Mouse (Mus musculus): ENCODE data around the gene Gjb5. TPM values are rescaled to one million over a fixed set of nuclear protein-coding genes. Genes with fewer than 3 reads are reported as not detected.

Gene Gjb5
- polyA plus RNA-seq (2021; fragmentation: Nextera tagmentation), result 0.11 TPM in 1 of 2 replicates, not detected in the other
- long read RNA-seq, experiment 1, result 0 reads
- long read RNA-seq, experiment 2, result 0 reads

GRCm38 (mm10) chr4:127358018-127358417 lies at the start of gene Gjb5:
Gjb5 (minus strand) TSS chr4:127358181.

GRCm38 (mm10) chr4:127353951-127354438 lies 4.0 kb downstream of the Gjb5 start, which contains the start of gene Gjb4:
Gjb4 (minus strand) TSS chr4:127354081.

GRCm38 (mm10) chr4:127330181-127331100 lies 27.5 kb downstream of the Gjb5 start, which contains the start of gene Gjb3:
Gjb3 (minus strand) TSS chr4:127330844.

GRCm38 (mm10) chr4:127313861-127314260 lies 44.1 kb downstream of the Gjb5 start, which contains the start of gene Gja4:
Gja4 (minus strand) TSS chr4:127314039.

Other genes starting within 250 kb of the Gjb5 start
- gene Tmem35b, start 234.5 kb downstream of the Gjb5 start, polyA plus RNA-seq (2021; fragmentation: Nextera tagmentation), result 2.4 and 2.9 TPM in 2 replicates
- 12.4 and 57.3 TPM in 2 replicates for gene Dlgap3, start 189.0 kb downstream of the Gjb5 start, polyA plus RNA-seq (2021; fragmentation: Nextera tagmentation)
- gene Smim12, start 114.4 kb downstream of the Gjb5 start, polyA plus RNA-seq (2021; fragmentation: Nextera tagmentation), result 184 and 194 TPM in 2 replicates
- 3.8 and 4.7 TPM in 2 replicates for gene Gja4, start 44.1 kb downstream of the Gjb5 start, polyA plus RNA-seq (2021; fragmentation: Nextera tagmentation)
- 0.16 TPM in 1 of 2 replicates, not detected in the other for gene Gjb3, start 27.3 kb downstream of the Gjb5 start, polyA plus RNA-seq (2021; fragmentation: Nextera tagmentation)
- gene Gjb4, start 4.1 kb downstream of the Gjb5 start, polyA plus RNA-seq (2021; fragmentation: Nextera tagmentation), result 0.13 TPM in 1 of 2 replicates, not detected in the other